Mouse (Mus musculus) liver, postnatal 0 days (tissue): ENCODE data around the gene Arcn1. TPM values are rescaled to one million over a fixed set of nuclear protein-coding genes. Genes with fewer than 3 reads are reported as not detected.

Experiments used
- ATAC-seq: fragments of 200-750 bp; cut with Nextera tagmentation; 2 replicates; pipeline ENCODE4 v1.8.0; 2017; ENCODE audit warnings: mild to moderate bottlenecking, moderate library complexity
- DNase-seq: peaks from one replicate; pipeline ENCODE4 v3.0.0-alpha.2; 2016
- H3K27ac ChIP-seq: fragments of 300-500 bp; sonication (generic); 2 replicates; pipeline ENCODE4 v1.5.1; 2014; ENCODE audit warnings: antibody characterized with exemption, moderate library complexity, mild to moderate bottlenecking, low read depth
- H3K27me3 ChIP-seq: fragments of 300-500 bp; sonication (generic); 2 replicates; pipeline ENCODE4 v1.6.1; 2014; ENCODE audit warnings: low read length, control low read depth, mixed read lengths; ENCODE audit not compliant: insufficient read depth
- H3K36me3 ChIP-seq: fragments of 300-500 bp; sonication (generic); replicated peaks from 2 replicates; pipeline ENCODE4 v1.6.1; 2014; ENCODE audit warnings: mild to moderate bottlenecking, control low read depth, low read length, moderate library complexity, mixed read lengths; ENCODE audit not compliant: insufficient read depth
- H3K4me1 ChIP-seq: fragments of 300-500 bp; sonication (generic); 2 replicates; pipeline ENCODE4 v1.6.1; 2014; ENCODE audit warnings: antibody characterized with exemption, mild to moderate bottlenecking, control low read depth; ENCODE audit not compliant: insufficient read depth
- H3K4me2 ChIP-seq: fragments of 300-500 bp; sonication (generic); 2 replicates; pipeline ENCODE4 v1.6.1; 2014; ENCODE audit warnings: low read depth, mild to moderate bottlenecking, low read length, moderate library complexity, mixed read lengths
- H3K4me3 ChIP-seq: fragments of 300-500 bp; sonication (generic); 2 replicates; pipeline ENCODE4 v1.5.1; 2014; ENCODE audit warnings: low read depth, low read length
- H3K9ac ChIP-seq: fragments of 300-500 bp; sonication (generic); replicated peaks from 2 replicates; pipeline ENCODE4 v1.6.1; 2014; ENCODE audit warnings: mild to moderate bottlenecking, moderate library complexity
- H3K9me3 ChIP-seq: fragments of 300-500 bp; sonication (generic); 2 replicates; pipeline ENCODE4 v1.6.1; 2016; ENCODE audit warnings: mild to moderate bottlenecking, control low read depth, low read length, mixed read lengths
- CTCF ChIP-seq: sonication (generic); IDR thresholded peaks from 2 replicates; pipeline ENCODE4 v1.5.1; 2016; ENCODE audit warnings: antibody characterized with exemption, low read depth
- EP300 ChIP-seq: IDR thresholded peaks from 2 replicates; pipeline ENCODE4 v1.6.1; 2016; ENCODE audit warnings: antibody characterized with exemption, low read depth, mild to moderate bottlenecking
- WGBS: fragments of 180-500 bp; shearing (Covaris S2); extraction: QIAGEN DNeasy Blood & Tissue Kit; methylation state at CpG from one replicate; pipeline ENCODE4 v1.1.7; 2014; ENCODE audit not compliant: insufficient replicate concordance; 5-methylcytosine and 5-hydroxymethylcytosine counted together
- polyA plus RNA-seq: library from polyadenylated mRNA; unstranded; fragments of >200 nt; fragmentation: Nextera tagmentation; extraction: Ambion mirVana; gene quantifications from 2 replicates; pipeline ENCODE4 v1.2.1, GENCODE M21; 2015

Gene Arcn1
- polyA plus RNA-seq, 1 experiment from 2014 or later: 58.4 TPM

- peaks cover 12% of the 10 kb centered on the region for H3K4me1 ChIP-seq
- no peak for DNase-seq
- H3K27ac ChIP-seq: no peak overlapping the region; the same call in 1 of the 2 replicates
- no peak overlapping the region for H3K4me2 ChIP-seq
- TF ChIP-seq CTCF: no peak
- no peak for TF ChIP-seq EP300
- peak; percentile 24 for ATAC-seq
- no peaks in the 10 kb centered on the region for H3K9me3 ChIP-seq
- H3K4me3 ChIP-seq: no peak overlapping the region
- H3K27me3 ChIP-seq: no peaks in the 10 kb centered on the region; the same call in 1 of the 2 replicates
- no peak overlapping the region for H3K9ac ChIP-seq
- WGBS: 35% methylated on average over 7 of the region's 7 CpGs
- H3K36me3 ChIP-seq: no peaks in the 10 kb centered on the region
Measured at GRCm38 (mm10) chr9:44723008-44723407, 44.6 kb downstream of the Arcn1 start.

GRCm38 (mm10) chr9:44722575-44722974, 45.1 kb downstream of the Arcn1 start:
- no peaks in the 10 kb centered on the region for H3K36me3 ChIP-seq
- no peak overlapping the region for H3K4me3 ChIP-seq
- ATAC-seq: no peak
- no peaks in the 10 kb centered on the region for H3K9me3 ChIP-seq
- H3K27me3 ChIP-seq: no peaks in the 10 kb centered on the region; the same call in 1 of the 2 replicates
- H3K4me2 ChIP-seq: no peak overlapping the region
- H3K27ac ChIP-seq: no peak overlapping the region
- DNase-seq: no peak
- TF ChIP-seq CTCF (no peak), EP300 (no peak)
- WGBS: 65% methylated on average over 7 of the region's 7 CpGs
- H3K9ac ChIP-seq: no peak overlapping the region
- peaks cover 12% of the 10 kb centered on the region for H3K4me1 ChIP-seq

GRCm38 (mm10) chr9:44721877-44722186, 45.8 kb downstream of the Arcn1 start:
- Histone ChIP-seq H3K9ac (no peak overlapping the region), H3K27ac (no peak overlapping the region), H3K27me3 (no peaks in the 10 kb centered on the region; the same call in 1 of the 2 replicates), H3K4me3 (no peak overlapping the region), H3K9me3 (no peaks in the 10 kb centered on the region), H3K4me2 (peak overlapping the region; percentile 83; the same call in 1 of the 2 replicates), H3K36me3 (no peaks in the 10 kb centered on the region), H3K4me1 (peaks cover 12% of the 10 kb centered on the region)
- ATAC-seq (no peak), DNase-seq (no peak)
- 58% methylated on average over 3 of the region's 3 CpGs for WGBS
- TF ChIP-seq EP300: no peak
- no peak for TF ChIP-seq CTCF

- TF ChIP-seq CTCF (peak; percentile 46), EP300 (no peak)
- 0 out of 2 replicates have a peak overlapping the region, but pooled peaks have one; percentile 6 for H3K27ac ChIP-seq
- WGBS: 2% methylated on average over 40 of the region's 40 CpGs
Measured at GRCm38 (mm10) chr9:44721154-44721876, 46.3 kb downstream of the Arcn1 start.

GRCm38 (mm10) chr9:44720358-44721153, 47.1 kb downstream of the Arcn1 start:
- H3K4me2 ChIP-seq: peak overlapping the region; percentile 83
- peak overlapping the region; percentile 50 for H3K4me3 ChIP-seq
- H3K36me3 ChIP-seq: no peaks in the 10 kb centered on the region
- DNase-seq (no peak), ATAC-seq (no peak)
- TF ChIP-seq CTCF (no peak), EP300 (no peak)
- WGBS: 22% methylated on average over 9 of the region's 9 CpGs
- no peaks in the 10 kb centered on the region for H3K9me3 ChIP-seq
- H3K9ac ChIP-seq: peak overlapping the region; percentile 61
- peaks cover 12% of the 10 kb centered on the region for H3K4me1 ChIP-seq
- H3K27ac ChIP-seq: 0 out of 2 replicates have a peak overlapping the region, but pooled peaks have one; percentile 6
- H3K27me3 ChIP-seq: no peaks in the 10 kb centered on the region; the same call in 1 of the 2 replicates

More at GRCm38 (mm10) chr9:44721154-44721876, 46.3 kb downstream of the Arcn1 start:
- ATAC-seq (peak; percentile 86), DNase-seq (peak; percentile 84)
- peak overlapping the region; percentile 61 for H3K9ac ChIP-seq
- H3K4me2 ChIP-seq: peak overlapping the region; percentile 83
- no peaks in the 10 kb centered on the region; the same call in 1 of the 2 replicates for H3K27me3 ChIP-seq
- H3K9me3 ChIP-seq: no peaks in the 10 kb centered on the region
- no peaks in the 10 kb centered on the region for H3K36me3 ChIP-seq
- peaks cover 12% of the 10 kb centered on the region for H3K4me1 ChIP-seq
- H3K4me3 ChIP-seq: peak overlapping the region; percentile 50
